Mouse (Mus musculus): ENCODE results near the gene A330070K13Rik. TPM values are rescaled to one million over a fixed set of nuclear protein-coding genes. Genes with fewer than 3 reads are reported as not detected.

A330070K13Rik gene
- total and polyA plus RNA-seq, 3 experiments: not detected

- no peak for DNase-seq
These were observed 54.5 kb downstream of the A330070K13Rik start for GRCm38 (mm10) chr5:130329889-130330288.

Other genes starting within 250 kb of the A330070K13Rik start
- gene Kctd7, start 239.8 kb downstream of the A330070K13Rik start, total RNA-seq (2021): 10 to 100 TPM; 10.3 to 14.5 TPM
- gene Kctd7, start 239.8 kb downstream of the A330070K13Rik start, polyA plus RNA-seq (2012; rRNA removed): 33.2 and 36.3 TPM in 2 replicates
- gene Rabgef1, start 212.8 kb downstream of the A330070K13Rik start, total RNA-seq (2021): 10 to 100 TPM; 27.9 to 63.3 TPM
- gene Rabgef1, start 212.8 kb downstream of the A330070K13Rik start, polyA plus RNA-seq (2012; rRNA removed): 19.7 and 32.9 TPM in 2 replicates
- 10 to 100 TPM; 66.7 to 78.7 TPM for gene Tmem248, start 167.6 kb downstream of the A330070K13Rik start, total RNA-seq (2021)
- gene Tmem248, start 167.6 kb downstream of the A330070K13Rik start, polyA plus RNA-seq (2012; rRNA removed): 45.8 and 51.1 TPM in 2 replicates
- 100 to 1,000 TPM; 103 to 138 TPM for gene Sbds, start 129.1 kb downstream of the A330070K13Rik start, total RNA-seq (2021)
- gene Sbds, start 129.1 kb downstream of the A330070K13Rik start, polyA plus RNA-seq (2012; rRNA removed): 44.3 and 46.6 TPM in 2 replicates
- gene Tyw1, start 129.0 kb downstream of the A330070K13Rik start, total RNA-seq (2021): 10 to 100 TPM; 25.8 to 32.3 TPM
- 8.1 and 8.2 TPM in 2 replicates for gene Tyw1, start 129.0 kb downstream of the A330070K13Rik start, polyA plus RNA-seq (2012; rRNA removed)
- gene Caln1, start 15.2 kb downstream of the A330070K13Rik start, total RNA-seq (2021): 10 to 100 TPM; 33.7 to 46.2 TPM
- 19.4 and 19.7 TPM in 2 replicates for gene Caln1, start 15.2 kb downstream of the A330070K13Rik start, polyA plus RNA-seq (2012; rRNA removed)

All from adrenal gland, adult 2 months (tissue).